Mouse (Mus musculus) MEL (cell line): ENCODE data around the gene Nr5a1. TPM values are rescaled to one million over a fixed set of nuclear protein-coding genes. Genes with fewer than 3 reads are reported as not detected.

Source experiments
- DNase-seq: peaks from one replicate; pipeline ENCODE4 v3.0.0; 2011; ENCODE audit warnings: low read depth, low spot score
- H3K27ac ChIP-seq: 2 replicates; pipeline ENCODE4 v1.5.1; 2012; ENCODE audit warnings: low read depth, mild to moderate bottlenecking, control low read depth, low read length, moderate library complexity; ENCODE audit not compliant: control insufficient read depth
- H3K27me3 ChIP-seq, 2 experiments: fragments of 150-350 bp in 1 of 2; sonication (generic) in 1 of 2; 2 replicates each; pipeline ENCODE4 v1.6.1; 2012; ENCODE audit warnings: low read length in 2 of 2, mild to moderate bottlenecking in 2 of 2, improper control_type of control experiment in 1 of 2, moderate library complexity in 1 of 2; ENCODE audit not compliant: insufficient read depth in 2 of 2, control insufficient read depth in 1 of 2
- H3K36me3 ChIP-seq, 2 experiments: 2 replicates each; pipeline ENCODE4 v1.6.1; 2012 to 2014; ENCODE audit warnings: low read length in 2 of 2, improper control_type of control experiment in 1 of 2, inconsistent platforms in 1 of 2, mild to moderate bottlenecking in 1 of 2; ENCODE audit not compliant: insufficient read depth in 2 of 2, control insufficient read depth in 1 of 2
- H3K4me1 ChIP-seq, 2 experiments: fragments of 150-350 bp in 1 of 2; sonication (generic) in 1 of 2; 2 replicates each; pipeline ENCODE4 v1.6.1; 2012; ENCODE audit warnings: low read length in 2 of 2, improper control_type of control experiment in 1 of 2, mild to moderate bottlenecking in 1 of 2; ENCODE audit not compliant: insufficient read depth in 2 of 2, control insufficient read depth in 1 of 2
- H3K4me3 ChIP-seq, 2 experiments: fragments of 150-350 bp in 1 of 2; sonication (generic) in 1 of 2; 2 replicates each; pipeline ENCODE4 v1.5.1; 2012; ENCODE audit warnings: low read depth in 2 of 2, low read length in 2 of 2, mild to moderate bottlenecking in 2 of 2, moderate library complexity in 2 of 2, control low read depth in 1 of 2, improper control_type of control experiment in 1 of 2; ENCODE audit not compliant: control insufficient read depth in 1 of 2, insufficient read depth in 1 of 2
- H3K79me2 ChIP-seq: 2 replicates; pipeline ENCODE4 v1.6.1; 2012; ENCODE audit warnings: mild to moderate bottlenecking, low read length, moderate library complexity; ENCODE audit not compliant: control insufficient read depth, poor library complexity, insufficient read depth
- H3K9ac ChIP-seq: 2 replicates; pipeline ENCODE4 v1.6.1; 2012; ENCODE audit warnings: low read depth, mild to moderate bottlenecking, control low read depth, low read length, moderate library complexity; ENCODE audit not compliant: control insufficient read depth, poor library complexity, severe bottlenecking
- H3K9me3 ChIP-seq: fragments of 150-350 bp; sonication (generic); replicated peaks from 2 replicates; pipeline ENCODE4 v1.6.1; 2012; ENCODE audit warnings: mild to moderate bottlenecking, low read length, improper control_type of control experiment, moderate library complexity; ENCODE audit not compliant: insufficient read depth
- BHLHE40 ChIP-seq: IDR thresholded peaks from 2 replicates; pipeline ENCODE4 v1.6.1; 2012; ENCODE audit warnings: low read depth, mild to moderate bottlenecking, inconsistent platforms, low read length, improper control_type of control experiment, borderline replicate concordance
- CTCF ChIP-seq, 3 experiments: IDR thresholded peaks in 2 of 3; conservative IDR thresholded peaks in 1 of 3; 2 replicates each; pipeline ENCODE4 v1.5.1; 2011 to 2012; ENCODE audit warnings: low read length in 3 of 3, low read depth in 2 of 3, mild to moderate bottlenecking in 2 of 3, improper control_type of control experiment in 1 of 3, inconsistent platforms in 1 of 3, mixed read lengths in 1 of 3, moderate library complexity in 1 of 3; ENCODE audit not compliant: control insufficient read depth in 1 of 3, insufficient read depth in 1 of 3, poor library complexity in 1 of 3, severe bottlenecking in 1 of 3
- E2F4 ChIP-seq: IDR thresholded peaks from 2 replicates; pipeline ENCODE4 v1.6.1; 2011; ENCODE audit warnings: low read depth, low read length, improper control_type of control experiment, borderline replicate concordance
- ETS1 ChIP-seq: IDR thresholded peaks from 2 replicates; pipeline ENCODE4 v1.6.1; 2012; ENCODE audit warnings: low read depth, mild to moderate bottlenecking, inconsistent platforms, low read length, improper control_type of control experiment, moderate library complexity
- KAT2A ChIP-seq: conservative IDR thresholded peaks from 2 replicates; pipeline ENCODE4 v1.6.1; 2012; ENCODE audit warnings: low read depth, low read length, improper control_type of control experiment, inconsistent platforms
- MAX ChIP-seq: IDR thresholded peaks from 2 replicates; pipeline ENCODE4 v1.6.1; 2011; ENCODE audit warnings: low read length, improper control_type of control experiment
- MAZ ChIP-seq: IDR thresholded peaks from 2 replicates; pipeline ENCODE4 v1.6.1; 2012; ENCODE audit warnings: low read depth, mild to moderate bottlenecking, inconsistent platforms, low read length, improper control_type of control experiment
- MEF2A ChIP-seq: IDR thresholded peaks from 2 replicates; pipeline ENCODE4 v1.6.1; 2014; ENCODE audit warnings: low read depth, mild to moderate bottlenecking, inconsistent platforms, low read length, improper control_type of control experiment; ENCODE audit not compliant: poor library complexity, insufficient replicate concordance, severe bottlenecking; ENCODE audit errors: extremely low read depth
- MYB ChIP-seq: IDR thresholded peaks from 2 replicates; pipeline ENCODE4 v1.6.1; 2011; ENCODE audit warnings: mild to moderate bottlenecking, low read depth, low read length, improper control_type of control experiment
- MYC ChIP-seq: IDR thresholded peaks from 2 replicates; pipeline ENCODE4 v1.6.1; 2011; ENCODE audit warnings: low read depth, mild to moderate bottlenecking, low read length, improper control_type of control experiment, moderate library complexity
- NRF1 ChIP-seq: IDR thresholded peaks from 2 replicates; pipeline ENCODE4 v1.6.1; 2014; ENCODE audit warnings: low read depth, mild to moderate bottlenecking, inconsistent platforms, low read length, improper control_type of control experiment, moderate library complexity; ENCODE audit not compliant: poor library complexity, insufficient read depth, severe bottlenecking
- POLR2A ChIP-seq, 2 experiments: IDR thresholded peaks; 2 replicates each; pipeline ENCODE4 v1.6.1; 2011 to 2012; ENCODE audit warnings: low read length in 2 of 2, mild to moderate bottlenecking in 2 of 2, control low read depth in 1 of 2, improper control_type of control experiment in 1 of 2, low read depth in 1 of 2, moderate library complexity in 1 of 2; ENCODE audit not compliant: control insufficient read depth in 1 of 2, insufficient read depth in 1 of 2, poor library complexity in 1 of 2
- RAD21 ChIP-seq: IDR thresholded peaks from 2 replicates; pipeline ENCODE4 v1.6.1; 2011; ENCODE audit warnings: mild to moderate bottlenecking, low read depth, low read length, improper control_type of control experiment
- SIN3A ChIP-seq: IDR thresholded peaks from 2 replicates; pipeline ENCODE4 v1.6.1; 2012; ENCODE audit warnings: low read length, improper control_type of control experiment, inconsistent platforms
- SMC3 ChIP-seq: IDR thresholded peaks from 2 replicates; pipeline ENCODE4 v1.6.1; 2011; ENCODE audit warnings: low read depth, low read length, improper control_type of control experiment
- USF2 ChIP-seq, 2 experiments: IDR thresholded peaks; 2 replicates each; pipeline ENCODE4 v1.6.1; 2011 to 2012; ENCODE audit warnings: improper control_type of control experiment in 2 of 2, low read length in 2 of 2, borderline replicate concordance in 1 of 2, inconsistent platforms in 1 of 2, low read depth in 1 of 2, mild to moderate bottlenecking in 1 of 2; ENCODE audit not compliant: insufficient read depth in 1 of 2
- ZMIZ1 ChIP-seq: IDR thresholded peaks from 2 replicates; pipeline ENCODE4 v1.6.1; 2012; ENCODE audit warnings: low read depth, mild to moderate bottlenecking, inconsistent platforms, low read length, improper control_type of control experiment, moderate library complexity
- ZNF384 ChIP-seq: IDR thresholded peaks from 2 replicates; pipeline ENCODE4 v1.6.1; 2012; ENCODE audit warnings: low read depth, mild to moderate bottlenecking, inconsistent platforms, low read length, improper control_type of control experiment
- polyA plus RNA-seq, 2 experiments: library from polyadenylated mRNA; stranded (reverse) in 1 of 2; unstranded in 1 of 2; fragments of >175 nt in 1 of 2; fragments of >200 nt in 1 of 2; gene quantifications; 2 replicates each; pipeline versions ENCODE4 v1.2.1 to v1.2.4; 2012; ENCODE audit warnings: low replicate concordance in 2 of 2, low read depth in 1 of 2; ENCODE audit not compliant: insufficient read length in 2 of 2, insufficient read depth in 1 of 2, missing spikeins in 1 of 2
- total RNA-seq: library from RNA; depleted of rRNA; stranded (reverse); fragments of 300-350 nt; gene quantifications from 2 replicates; pipeline ENCODE4 v1.2.3, GENCODE M21; 2012

Nr5a1 gene
- total and polyA plus RNA-seq, 3 experiments, result not detected

DNA sequence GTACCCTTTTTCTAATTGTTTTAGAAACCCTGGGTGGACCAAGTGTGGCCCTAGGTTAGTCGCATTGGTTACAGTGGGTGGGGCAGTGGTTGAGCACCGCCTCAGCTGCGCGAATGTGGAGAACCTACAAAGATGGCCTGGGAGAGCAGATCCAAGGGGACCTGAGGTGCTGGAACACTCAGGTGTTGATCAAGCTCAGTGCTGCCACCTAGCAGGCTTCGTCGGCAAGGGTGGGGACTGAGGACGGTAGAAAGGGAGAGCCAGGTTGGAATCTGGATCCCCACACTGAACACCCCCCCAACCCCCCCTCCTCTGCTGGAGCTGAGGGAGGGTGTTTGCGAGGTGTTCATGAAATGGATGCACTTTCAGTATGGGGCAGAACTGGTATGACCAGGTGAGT, 22.8 kb downstream of the Nr5a1 start:
- H3K36me3 ChIP-seq, result no peaks in the 10 kb centered on the region
- no peak overlapping the region for H3K27ac ChIP-seq
- TF ChIP-seq E2F4, result no peak
- TF ChIP-seq ZNF384, result no peak
- no peak for TF ChIP-seq SIN3A
- TF ChIP-seq POLR2A (IDR thresholded peaks at IDR 0.05; ENCODE audit: control insufficient read depth in 1 of 2, insufficient read depth in 1 of 2, low read depth in 1 of 2, low read length in 2 of 2, poor library complexity in 1 of 2), result no peak
- no peak for TF ChIP-seq ETS1
- TF ChIP-seq KAT2A, result no peak
- peak; percentile 41 for TF ChIP-seq RAD21
- TF ChIP-seq SMC3, result peak; percentile 67
- TF ChIP-seq CTCF (IDR thresholded peaks at IDR 0.05 in 2 of 3, conservative IDR thresholded peaks at IDR 0.05 in 1 of 3; ENCODE audit: control insufficient read depth in 1 of 3, insufficient read depth in 1 of 3, low read depth in 2 of 3, low read length in 3 of 3, poor library complexity in 1 of 3, severe bottlenecking in 1 of 3), result peak; percentile 57 to 82 (median 70)
- H3K4me3 ChIP-seq, result no peak overlapping the region
- no peaks in the 10 kb centered on the region for H3K4me1 ChIP-seq
- H3K9me3 ChIP-seq, result no peaks in the 10 kb centered on the region
- no peak overlapping the region for H3K9ac ChIP-seq
- H3K79me2 ChIP-seq, result no peaks in the 10 kb centered on the region
- H3K27me3 ChIP-seq, result 0 out of 4 replicates have a peak, but pooled peaks cover 0 to 3% of the 10 kb centered on the region in 2 experiments
- peak; percentile 57 for DNase-seq

DNA sequence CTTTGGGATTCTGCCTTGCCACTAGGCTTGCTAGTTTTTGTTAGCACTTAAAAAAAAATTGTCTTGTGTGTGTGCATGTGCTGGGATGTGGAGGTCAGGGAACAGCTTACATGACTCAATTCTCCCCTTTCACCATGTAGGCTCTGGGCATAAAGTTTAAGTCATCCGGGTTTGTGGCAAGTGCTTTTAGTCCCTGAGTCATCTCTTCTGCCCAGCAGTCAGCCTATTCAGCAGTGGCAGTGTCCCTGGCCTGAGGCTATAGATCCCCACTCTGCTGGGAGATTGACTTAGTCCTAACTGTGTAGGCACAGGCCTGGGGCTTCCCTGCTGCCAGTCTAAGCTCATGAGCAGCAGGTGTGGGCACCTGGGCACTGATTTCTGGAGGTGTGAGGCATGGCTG, 24.5 kb downstream of the Nr5a1 start:
- Histone ChIP-seq H3K36me3 (no peaks in the 10 kb centered on the region), H3K9me3 (no peaks in the 10 kb centered on the region), H3K9ac (no peak overlapping the region), H3K4me3 (no peak overlapping the region), H3K27ac (no peak overlapping the region), H3K27me3 (no peaks in the 10 kb centered on the region), H3K79me2 (no peaks in the 10 kb centered on the region), H3K4me1 (no peaks in the 10 kb centered on the region)
- no peak for DNase-seq
- no peak for TF ChIP-seq NRF1
- no peak for TF ChIP-seq MEF2A
- TF ChIP-seq MYC, result no peak
- no peak for TF ChIP-seq USF2 (IDR thresholded peaks at IDR 0.05; ENCODE audit: borderline replicate concordance in 1 of 2, insufficient read depth in 1 of 2, low read depth in 1 of 2, low read length in 2 of 2)
- no peak for TF ChIP-seq MAZ
- no peak for TF ChIP-seq MAX
- no peak for TF ChIP-seq SIN3A
- no peak for TF ChIP-seq ZMIZ1
- no peak for TF ChIP-seq ETS1
- TF ChIP-seq BHLHE40, result no peak
- TF ChIP-seq MYB, result no peak
